Mouse (Mus musculus) midbrain, embryonic 12.5 days (tissue): Measurements from ENCODE around the gene Pxk. TPM values are rescaled to one million over a fixed set of nuclear protein-coding genes. Genes with fewer than 3 reads are reported as not detected.
"Not testable (repeated sequence)": the region's sequence is repeated elsewhere in the genome, so short reads cannot be mapped to it uniquely, and the experiment has no call there.

Experiments
- ATAC-seq: fragments of 200-750 bp; cut with Nextera tagmentation; 2 replicates; pipeline ENCODE4 v1.8.0; 2017; ENCODE audit warnings: low read depth, moderate TSS enrichment, moderate library complexity; ENCODE audit not compliant: low FRiP score
- H3K27ac ChIP-seq: fragments of 300-500 bp; sonication (generic); replicated peaks from 2 replicates; pipeline ENCODE4 v1.5.1; 2016; ENCODE audit warnings: mild to moderate bottlenecking
- H3K27me3 ChIP-seq: fragments of 300-500 bp; sonication (generic); 2 replicates; pipeline ENCODE4 v1.6.1; 2016; ENCODE audit warnings: mild to moderate bottlenecking
- H3K36me3 ChIP-seq: fragments of 300-500 bp; sonication (generic); 2 replicates; pipeline ENCODE4 v1.6.1; 2016
- H3K4me1 ChIP-seq: fragments of 300-500 bp; sonication (generic); 2 replicates; pipeline ENCODE4 v1.6.1; 2016
- H3K4me2 ChIP-seq: fragments of 300-500 bp; sonication (generic); replicated peaks from 2 replicates; pipeline ENCODE4 v1.6.1; 2016; ENCODE audit warnings: mild to moderate bottlenecking, moderate library complexity
- H3K4me3 ChIP-seq: fragments of 300-500 bp; sonication (generic); 2 replicates; pipeline ENCODE4 v1.5.1; 2016; ENCODE audit warnings: mild to moderate bottlenecking
- H3K9ac ChIP-seq: fragments of 300-500 bp; sonication (generic); replicated peaks from 2 replicates; pipeline ENCODE4 v1.6.1; 2016; ENCODE audit warnings: mild to moderate bottlenecking, moderate library complexity
- H3K9me3 ChIP-seq: fragments of 300-500 bp; sonication (generic); 2 replicates; pipeline ENCODE4 v1.6.1; 2016; ENCODE audit warnings: mild to moderate bottlenecking
- WGBS: fragments of 180-500 bp; shearing (Covaris S2); methylation state at CpG from one replicate; pipeline ENCODE4 v1.1.7; 2016; 5-methylcytosine and 5-hydroxymethylcytosine counted together
- polyA plus RNA-seq: library from polyadenylated mRNA; unstranded; fragments of >200 nt; fragmentation: Nextera tagmentation; extraction: Ambion mirVana; gene quantifications from 2 replicates; pipeline ENCODE4 v1.2.1, GENCODE M21; 2016

The Pxk gene
- polyA plus RNA-seq, 1 experiment from 2014 or later, result 33.6 TPM

DNA sequence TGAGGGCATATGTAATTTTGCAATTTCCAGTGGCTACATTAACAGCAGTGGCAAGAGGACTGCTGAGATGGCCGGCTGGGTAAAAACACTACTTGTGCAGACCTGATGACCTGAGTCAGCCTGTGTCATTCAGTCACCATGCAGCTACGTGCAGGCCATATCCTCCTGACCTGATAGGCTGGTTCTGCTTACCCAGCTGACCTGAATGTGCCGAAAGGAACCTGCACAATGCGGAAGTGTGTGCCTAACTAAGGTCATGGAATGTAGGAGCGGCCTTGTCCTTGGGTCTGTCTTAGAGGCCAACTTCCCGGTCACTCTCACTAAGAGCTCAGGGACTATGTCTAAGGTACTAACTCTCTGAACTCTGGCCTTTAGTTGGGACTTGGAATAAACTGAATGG, 13.5 kb downstream of the Pxk start:
- Histone ChIP-seq H3K4me1 (no peaks in the 10 kb centered on the region), H3K4me2 (no peak overlapping the region), H3K27ac (no peak overlapping the region), H3K36me3 (no peaks in the 10 kb centered on the region), H3K27me3 (no peaks in the 10 kb centered on the region), H3K9me3 (no peaks in the 10 kb centered on the region), H3K4me3 (no peak overlapping the region), H3K9ac (no peak overlapping the region)
- WGBS, result 88% methylated on average over 6 of the region's 6 CpGs
- no peak for ATAC-seq

DNA sequence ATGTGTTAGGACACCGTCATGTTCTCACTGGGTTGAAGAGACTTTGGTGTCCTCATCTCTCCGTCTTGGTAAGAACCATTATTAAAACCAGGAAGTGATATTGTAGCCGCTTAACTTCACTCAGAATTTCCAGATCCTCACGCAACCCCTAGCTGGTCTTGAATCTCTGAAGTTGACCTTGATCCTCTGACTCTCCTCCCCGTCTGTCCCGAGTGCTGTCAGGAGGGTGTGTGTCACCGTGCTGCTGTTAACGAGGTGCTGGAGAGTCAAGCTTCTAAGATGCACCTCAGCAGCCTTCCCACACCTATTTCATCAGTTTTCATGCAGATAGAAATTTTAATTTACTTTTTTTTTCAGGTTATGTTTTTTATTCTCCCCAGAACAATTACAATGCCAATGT, 14.0 kb downstream of the Pxk start:
- no peak for ATAC-seq
- H3K27me3 ChIP-seq, result no peaks in the 10 kb centered on the region
- no peak overlapping the region for H3K9ac ChIP-seq
- no peak overlapping the region for H3K4me2 ChIP-seq
- no peak overlapping the region for H3K4me3 ChIP-seq
- H3K36me3 ChIP-seq, result no peaks in the 10 kb centered on the region
- H3K27ac ChIP-seq, result no peak overlapping the region
- no peaks in the 10 kb centered on the region for H3K9me3 ChIP-seq
- no peaks in the 10 kb centered on the region for H3K4me1 ChIP-seq
- WGBS, result 90% methylated on average over 8 of the region's 8 CpGs

DNA sequence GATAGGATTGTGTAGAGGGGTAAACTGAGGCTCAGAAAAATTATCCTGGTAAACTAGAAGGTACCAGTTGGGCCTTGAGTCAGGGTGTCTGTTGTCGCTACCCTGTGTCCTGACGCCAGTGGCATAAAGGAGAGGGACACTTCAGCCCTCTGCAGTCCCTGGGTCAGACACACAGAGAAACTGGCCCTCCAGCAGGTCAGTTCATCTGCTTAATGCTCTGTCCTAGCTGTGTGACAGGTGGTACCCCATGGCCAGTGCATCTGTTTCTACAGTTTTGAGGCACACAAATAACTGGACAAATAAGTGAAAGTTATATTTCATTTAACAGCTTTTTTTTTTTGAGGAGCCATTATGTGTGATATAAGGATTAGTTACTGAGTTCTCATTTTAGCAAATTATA, 15.6 kb downstream of the Pxk start:
- Histone ChIP-seq H3K27ac (no peak overlapping the region), H3K4me2 (no peak overlapping the region), H3K9ac (no peak overlapping the region), H3K4me1 (no peaks in the 10 kb centered on the region), H3K36me3 (no peaks in the 10 kb centered on the region), H3K4me3 (no peak overlapping the region), H3K27me3 (no peaks in the 10 kb centered on the region), H3K9me3 (no peaks in the 10 kb centered on the region)
- 90% methylated on average over 2 of the region's 2 CpGs for WGBS
- no peak for ATAC-seq

DNA sequence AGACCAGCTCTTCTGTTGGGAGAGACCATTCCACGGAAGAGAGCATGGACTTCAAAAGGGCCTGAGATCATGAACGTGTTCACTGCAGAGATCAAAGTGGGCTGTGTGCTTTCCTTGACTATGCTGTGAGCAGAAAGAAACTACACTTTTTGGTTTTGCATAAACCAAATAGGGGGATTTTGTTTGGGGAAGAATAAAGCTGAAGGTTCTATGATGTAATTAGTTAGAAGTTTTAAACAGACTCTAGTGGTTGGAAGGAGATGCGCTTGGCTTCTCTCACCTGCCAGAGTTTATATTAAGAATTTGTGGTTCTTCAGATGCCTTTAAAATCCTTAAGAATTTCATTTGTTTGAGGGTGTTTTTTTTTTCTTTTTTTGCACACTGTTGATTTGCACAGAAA, 16.3 kb downstream of the Pxk start:
- 70% methylated on average over 3 of the region's 3 CpGs for WGBS
- H3K4me1 ChIP-seq, result no peaks in the 10 kb centered on the region
- ATAC-seq, result no peak
- no peaks in the 10 kb centered on the region for H3K9me3 ChIP-seq
- H3K27me3 ChIP-seq, result no peaks in the 10 kb centered on the region
- H3K36me3 ChIP-seq, result no peaks in the 10 kb centered on the region
- H3K9ac ChIP-seq, result no peak overlapping the region
- no peak overlapping the region for H3K27ac ChIP-seq
- no peak overlapping the region for H3K4me2 ChIP-seq
- no peak overlapping the region for H3K4me3 ChIP-seq

DNA sequence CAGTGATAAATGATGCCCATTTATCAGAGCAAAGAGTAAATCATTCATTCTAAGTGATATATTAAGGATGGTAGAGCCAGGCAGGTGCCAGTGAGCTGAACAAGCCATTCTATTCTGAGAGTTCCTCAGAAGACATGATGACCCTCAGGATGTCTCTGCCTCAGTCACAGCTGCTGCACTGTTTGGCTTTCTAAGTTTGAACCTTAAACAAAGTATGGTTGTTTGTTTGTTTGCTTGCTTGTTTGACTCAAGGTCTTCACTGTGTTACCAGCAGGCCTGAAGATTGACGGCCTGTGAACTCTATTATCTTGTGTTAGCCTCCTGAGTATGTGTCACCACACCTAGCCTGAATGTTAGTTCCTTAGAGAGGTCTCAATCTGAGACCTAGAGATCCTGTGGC, 16.7 kb downstream of the Pxk start:
- no peak for ATAC-seq
- no peaks in the 10 kb centered on the region for H3K4me1 ChIP-seq
- 85% methylated on average over 1 of the region's 1 CpGs for WGBS

DNA sequence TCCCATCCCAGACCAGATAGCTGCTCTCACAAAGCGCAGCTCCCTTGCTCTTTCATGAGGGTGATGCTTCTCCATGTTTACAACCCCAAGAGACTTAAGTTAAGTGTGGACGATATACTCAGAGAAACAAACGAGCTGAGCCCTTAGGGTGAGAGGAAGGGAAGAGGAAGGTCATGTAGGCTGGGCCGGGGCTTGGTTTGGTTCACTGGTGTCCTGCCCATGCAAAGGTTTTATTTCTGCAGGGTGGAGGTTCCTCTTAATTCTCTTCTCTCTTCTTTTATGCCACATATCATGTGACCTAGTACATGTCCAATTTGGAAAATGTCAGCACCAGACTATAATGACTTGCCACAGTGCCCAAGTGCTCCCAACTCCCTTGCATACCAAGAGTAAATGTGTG, 17.8 kb downstream of the Pxk start:
- no peaks in the 10 kb centered on the region for H3K4me1 ChIP-seq
- no peaks in the 10 kb centered on the region for H3K9me3 ChIP-seq
- no peak overlapping the region for H3K27ac ChIP-seq
- no peak for ATAC-seq
- H3K4me2 ChIP-seq, result no peak overlapping the region
- H3K27me3 ChIP-seq, result no peaks in the 10 kb centered on the region
- no peaks in the 10 kb centered on the region; the same call in 1 of the 2 replicates for H3K36me3 ChIP-seq
- 85% methylated on average over 4 of the region's 4 CpGs for whole genome bisulfite sequencing
- H3K4me3 ChIP-seq, result no peak overlapping the region
- H3K9ac ChIP-seq, result no peak overlapping the region

More for the DNA sequence above, 16.7 kb downstream of the Pxk start:
- H3K4me2 ChIP-seq, result no peak overlapping the region
- no peak overlapping the region for H3K27ac ChIP-seq
- H3K9me3 ChIP-seq, result no peaks in the 10 kb centered on the region
- no peaks in the 10 kb centered on the region for H3K36me3 ChIP-seq
- no peak overlapping the region for H3K9ac ChIP-seq
- H3K27me3 ChIP-seq, result no peaks in the 10 kb centered on the region
- no peak overlapping the region for H3K4me3 ChIP-seq

DNA sequence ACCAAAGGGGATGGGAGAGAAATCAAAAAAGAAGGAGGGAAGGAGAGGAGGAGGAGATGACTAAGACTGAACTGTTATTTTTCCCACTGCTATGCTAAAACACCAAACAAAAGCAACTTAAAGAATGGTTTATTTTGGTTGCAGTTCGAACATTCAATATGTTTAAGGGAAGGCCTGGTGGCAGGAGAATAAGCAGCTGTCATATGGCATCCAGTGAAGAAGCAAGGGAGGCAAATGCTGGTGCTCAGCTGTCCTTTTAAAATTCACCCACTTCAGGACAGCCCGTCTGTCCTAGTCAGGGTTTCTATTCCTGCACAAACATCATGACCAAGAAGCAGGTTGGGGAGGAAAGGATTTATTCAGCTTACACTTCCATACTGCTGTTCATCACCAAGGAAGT, 19.4 kb downstream of the Pxk start:
- no peaks in the 10 kb centered on the region for H3K27me3 ChIP-seq
- no peaks in the 10 kb centered on the region for H3K9me3 ChIP-seq
- no peak overlapping the region for H3K9ac ChIP-seq
- H3K4me3 ChIP-seq, result no peak overlapping the region
- WGBS, result 88% methylated on average over 2 of the region's 2 CpGs
- ATAC-seq, result no peak
- no peaks in the 10 kb centered on the region; the same call in 1 of the 2 replicates for H3K36me3 ChIP-seq
- no peak overlapping the region for H3K4me2 ChIP-seq
- H3K4me1 ChIP-seq, result no peaks in the 10 kb centered on the region
- no peak overlapping the region for H3K27ac ChIP-seq

DNA sequence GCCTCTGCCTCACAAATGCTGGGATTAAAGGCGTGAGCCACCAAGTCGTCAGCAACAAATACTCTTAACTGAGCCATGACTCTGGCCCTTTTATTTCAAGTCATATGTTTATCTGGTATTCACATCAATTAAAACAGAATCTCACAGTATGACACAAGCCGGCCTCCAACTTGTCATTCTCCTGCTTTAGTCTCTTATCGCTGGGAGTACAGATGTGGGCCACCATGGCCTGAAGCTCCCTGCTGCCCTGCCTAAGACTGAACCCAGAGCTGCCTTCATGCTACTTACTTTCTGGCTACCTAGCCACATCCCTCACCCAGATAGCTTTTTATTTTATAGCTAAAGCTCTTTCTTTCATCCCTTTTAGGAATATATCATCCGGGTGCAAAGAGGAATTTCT, 21.4 kb downstream of the Pxk start:
- WGBS, result 91% methylated on average over 5 of the region's 5 CpGs
- H3K27ac ChIP-seq, result no peak overlapping the region
- no peaks in the 10 kb centered on the region for H3K27me3 ChIP-seq
- H3K36me3 ChIP-seq, result peaks cover 9% of the 10 kb centered on the region
- ATAC-seq, result no peak
- no peak overlapping the region for H3K9ac ChIP-seq
- no peak overlapping the region for H3K4me2 ChIP-seq
- H3K4me1 ChIP-seq, result no peaks in the 10 kb centered on the region
- no peak overlapping the region for H3K4me3 ChIP-seq
- H3K9me3 ChIP-seq, result no peaks in the 10 kb centered on the region

DNA sequence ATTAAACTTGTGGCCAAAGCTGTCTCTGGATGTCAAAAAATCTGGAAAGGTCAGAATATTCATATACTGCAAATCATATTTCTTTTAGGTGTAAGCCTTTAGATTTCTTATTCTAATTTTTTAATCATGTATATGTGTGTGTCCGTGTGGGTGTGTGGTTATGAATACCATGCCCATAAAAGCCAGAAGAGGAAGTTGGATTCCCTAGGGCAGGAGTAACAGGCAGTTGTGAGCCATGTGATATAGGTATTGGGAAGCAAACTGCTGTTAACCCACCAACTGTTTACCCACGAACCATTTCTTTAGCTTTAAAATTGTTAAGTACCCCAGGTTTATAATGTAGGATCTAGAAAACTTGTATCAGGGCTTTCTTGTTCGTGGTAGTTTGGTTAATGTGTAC, 21.9 kb downstream of the Pxk start:
- no peaks in the 10 kb centered on the region for H3K27me3 ChIP-seq
- no peak overlapping the region for H3K27ac ChIP-seq
- H3K9ac ChIP-seq, result no peak overlapping the region
- peaks cover 9% of the 10 kb centered on the region for H3K36me3 ChIP-seq
- 88% methylated on average over 3 of the region's 3 CpGs for WGBS
- H3K4me1 ChIP-seq, result no peaks in the 10 kb centered on the region
- no peaks in the 10 kb centered on the region for H3K9me3 ChIP-seq
- ATAC-seq, result no peak
- H3K4me3 ChIP-seq, result no peak overlapping the region
- H3K4me2 ChIP-seq, result no peak overlapping the region

DNA sequence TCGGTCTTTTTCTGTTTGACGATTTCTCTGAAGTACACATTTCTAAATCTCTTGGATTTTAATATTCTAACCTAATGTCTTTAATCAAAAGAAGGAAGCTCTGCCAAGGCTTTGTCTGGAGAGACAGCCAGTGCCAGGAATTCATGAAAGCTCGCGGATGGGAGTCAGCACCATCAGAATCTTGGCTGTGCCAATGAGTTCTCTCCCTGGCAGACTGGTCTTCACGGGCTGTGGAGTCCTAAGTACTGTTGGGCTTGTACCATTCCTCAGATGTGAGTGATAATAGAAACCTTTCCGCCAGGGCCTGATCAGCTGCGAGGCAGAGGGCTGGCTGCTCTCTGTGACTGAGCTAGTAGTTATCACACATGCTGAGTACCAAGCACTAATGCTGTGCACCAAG, 25.1 kb downstream of the Pxk start:
- no peak for ATAC-seq
- no peaks in the 10 kb centered on the region for H3K9me3 ChIP-seq
- H3K4me3 ChIP-seq, result no peak overlapping the region
- H3K36me3 ChIP-seq, result peaks cover 9% of the 10 kb centered on the region
- no peaks in the 10 kb centered on the region for H3K27me3 ChIP-seq
- H3K4me1 ChIP-seq, result no peaks in the 10 kb centered on the region
- H3K9ac ChIP-seq, result no peak overlapping the region
- H3K27ac ChIP-seq, result no peak overlapping the region
- 97% methylated on average over 7 of the region's 7 CpGs for WGBS
- H3K4me2 ChIP-seq, result no peak overlapping the region

DNA sequence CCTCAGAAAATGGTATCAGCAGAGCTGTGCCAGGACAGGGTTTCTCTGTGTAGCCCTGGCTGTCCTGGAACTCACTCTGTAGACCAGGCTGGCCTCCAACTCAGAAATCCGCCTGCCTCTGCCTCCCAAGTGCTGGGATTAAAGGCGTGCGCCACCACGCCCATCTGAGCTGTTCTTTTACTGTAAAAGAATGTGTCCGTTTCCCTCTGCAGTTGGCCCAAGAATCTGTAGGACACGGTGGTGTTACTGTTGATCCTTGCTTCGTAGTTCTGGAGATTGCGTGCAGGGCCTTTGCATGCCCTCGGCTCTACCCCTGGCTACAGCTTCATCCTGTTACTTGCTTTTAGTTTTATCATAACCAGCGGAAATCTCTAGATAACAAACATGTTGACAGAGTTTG, 25.6 kb downstream of the Pxk start:
- not testable (repeated sequence) for H3K4me1 ChIP-seq, H3K36me3 ChIP-seq, H3K27ac ChIP-seq, H3K9ac ChIP-seq, H3K4me2 ChIP-seq, H3K4me3 ChIP-seq, ATAC-seq, H3K27me3 ChIP-seq, H3K9me3 ChIP-seq
- WGBS, result 95% methylated on average over 10 of the region's 10 CpGs

DNA sequence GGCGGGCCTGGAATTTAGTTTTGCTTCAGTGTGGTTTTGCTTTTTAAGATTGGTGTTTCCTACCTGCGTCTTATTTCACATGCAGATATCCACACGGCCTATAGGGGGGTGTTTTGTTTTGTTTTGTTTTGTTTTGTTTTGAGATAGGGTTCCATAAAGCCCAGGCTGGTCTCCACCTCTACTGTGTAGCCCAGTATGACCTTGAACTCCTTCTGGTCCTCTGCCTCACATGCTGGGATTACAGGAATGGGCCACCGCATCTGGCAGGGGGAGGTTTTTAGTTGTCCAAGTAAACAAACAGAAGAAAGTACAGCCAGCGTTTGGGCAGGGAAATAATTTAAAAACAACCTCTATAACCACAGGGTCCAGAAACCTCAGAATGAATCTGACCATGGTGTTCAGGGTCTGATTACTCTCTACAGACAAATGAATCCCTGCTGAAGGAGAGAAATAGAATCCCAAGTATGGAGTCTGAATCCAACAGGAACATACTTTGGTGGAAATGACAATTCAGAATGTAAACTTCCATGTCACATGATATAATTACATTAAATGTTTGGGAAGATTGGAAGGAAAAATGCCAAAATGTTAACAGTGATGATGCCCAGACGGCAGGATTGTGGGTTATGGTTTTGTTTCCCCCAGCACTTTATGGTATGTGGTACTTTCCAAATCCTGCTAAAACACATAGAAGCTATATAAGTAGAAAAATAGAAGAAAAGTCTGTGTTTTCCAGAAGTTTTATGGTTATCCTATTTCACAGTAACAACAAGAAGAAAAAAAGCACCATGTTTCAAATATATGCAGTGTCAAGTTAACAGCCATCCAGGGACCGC, 26.3 kb downstream of the Pxk start:
- Histone ChIP-seq H3K27me3 (no peaks in the 10 kb centered on the region), H3K4me3 (no peak overlapping the region), H3K27ac (no peak overlapping the region), H3K4me2 (no peak overlapping the region), H3K36me3 (peaks cover 9% of the 10 kb centered on the region), H3K9ac (no peak overlapping the region), H3K4me1 (no peaks in the 10 kb centered on the region), H3K9me3 (no peaks in the 10 kb centered on the region)
- 86% methylated on average over 7 of the region's 7 CpGs for WGBS
- ATAC-seq, result no peak

DNA sequence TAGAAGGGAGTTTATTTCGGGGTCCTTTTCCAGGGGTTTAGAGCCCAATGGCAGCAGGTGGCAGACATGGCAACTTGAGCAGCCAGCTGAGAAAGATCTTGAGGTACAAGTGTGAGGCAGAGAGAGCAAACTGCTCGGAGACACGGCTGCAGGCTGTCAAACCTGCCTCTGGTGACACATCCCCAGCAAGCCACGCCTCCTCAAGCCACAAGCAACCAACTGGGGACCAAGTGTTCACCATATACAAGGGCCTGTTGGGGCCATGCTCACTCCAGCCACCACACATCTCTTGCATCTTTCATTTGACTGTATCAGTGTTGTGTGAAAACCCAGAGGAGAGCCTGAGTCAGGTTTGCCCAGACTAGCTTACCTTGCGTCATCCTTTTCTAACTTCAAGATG, 30.0 kb downstream of the Pxk start:
- no peak overlapping the region for H3K4me2 ChIP-seq
- 78% methylated on average over 5 of the region's 5 CpGs for WGBS
- H3K4me1 ChIP-seq, result no peaks in the 10 kb centered on the region
- H3K27ac ChIP-seq, result no peak overlapping the region
- H3K9me3 ChIP-seq, result no peaks in the 10 kb centered on the region
- ATAC-seq, result no peak
- peaks cover 11% of the 10 kb centered on the region for H3K36me3 ChIP-seq
- no peak overlapping the region for H3K9ac ChIP-seq
- H3K4me3 ChIP-seq, result no peak overlapping the region
- no peaks in the 10 kb centered on the region for H3K27me3 ChIP-seq
